Mouse (Mus musculus): ENCODE data around the gene Kcnab2. TPM values are rescaled to one million over a fixed set of nuclear protein-coding genes. Genes with fewer than 3 reads are reported as not detected.

The Kcnab2 gene
- polyA plus RNA-seq, 1 experiment, result 67.3 TPM

- H3K4me3 ChIP-seq (ENCODE audit: control insufficient read depth, insufficient read depth, low read length), result peak overlapping the region; percentile 78
- H3K36me3 ChIP-seq (ENCODE audit: control insufficient read depth, insufficient read depth, low read length), result no peaks in the 10 kb centered on the region
- H3K27me3 ChIP-seq (ENCODE audit: control insufficient read depth, insufficient read depth, low read length), result no peaks in the 10 kb centered on the region
- peak overlapping the region; percentile 85 for H3K27ac ChIP-seq (ENCODE audit: control insufficient read depth, insufficient read depth, low read length)
- DNase-seq, result peak; percentile 40
- peaks cover 36% of the 10 kb centered on the region for H3K4me1 ChIP-seq (replicated peaks; ENCODE audit: control insufficient read depth, insufficient read depth, low read length)
- 8% methylated on average over 22 of the region's 22 CpGs for WGBS
- TF ChIP-seq CTCF (IDR thresholded peaks at IDR 0.05; ENCODE audit: borderline replicate concordance, control insufficient read depth, extremely low read depth, insufficient read depth, low read length, poor library complexity), result no peak
Observed at GRCm38 (mm10) chr4:152447731-152448665, 29.7 kb downstream of the Kcnab2 start.

- Histone ChIP-seq H3K4me3 (ENCODE audit: control insufficient read depth, insufficient read depth, low read length) (peak overlapping the region; percentile 31), H3K27me3 (ENCODE audit: control insufficient read depth, insufficient read depth, low read length) (no peaks in the 10 kb centered on the region), H3K4me1 (replicated peaks; ENCODE audit: control insufficient read depth, insufficient read depth, low read length) (peaks cover 36% of the 10 kb centered on the region), H3K36me3 (ENCODE audit: control insufficient read depth, insufficient read depth, low read length) (no peaks in the 10 kb centered on the region), H3K27ac (ENCODE audit: control insufficient read depth, insufficient read depth, low read length) (peak overlapping the region; percentile 85)
- TF ChIP-seq POLR2A (IDR thresholded peaks at IDR 0.05; ENCODE audit: control insufficient read depth, extremely low read depth, insufficient read depth, low read length, poor library complexity) (0 out of 2 replicates have a peak, but pooled peaks have one; percentile 23), CTCF (IDR thresholded peaks at IDR 0.05; ENCODE audit: borderline replicate concordance, control insufficient read depth, extremely low read depth, insufficient read depth, low read length, poor library complexity) (0 out of 2 replicates have a peak, but pooled peaks have one; percentile 30)
- 12% methylated on average over 10 of the region's 10 CpGs for WGBS
- peak; percentile 78 for DNase-seq
Observed at GRCm38 (mm10) chr4:152446178-152446577, 31.5 kb downstream of the Kcnab2 start.

DNA sequence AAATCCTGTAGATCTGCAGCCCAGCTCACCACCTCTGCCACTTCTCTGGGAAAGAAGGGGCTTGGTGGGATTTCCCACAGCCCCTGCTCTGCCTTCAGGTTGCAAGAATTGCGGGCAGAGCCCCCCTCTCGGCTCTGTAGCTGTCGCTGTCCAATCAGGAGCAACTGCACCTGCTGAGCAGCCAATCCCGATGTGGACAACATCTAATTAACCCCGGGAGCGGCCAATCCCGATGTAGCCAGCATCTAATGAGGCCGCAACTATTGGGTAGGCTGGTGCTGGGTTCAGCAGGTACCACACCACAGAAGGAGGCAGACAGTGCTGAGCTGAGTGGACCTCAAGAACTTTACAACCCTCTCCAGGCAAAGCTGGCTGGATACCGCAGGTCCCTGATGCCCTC lies 36.1 kb downstream of the Kcnab2 start:
- no peak for DNase-seq
- Histone ChIP-seq H3K27me3 (ENCODE audit: control insufficient read depth, insufficient read depth, low read length) (no peaks in the 10 kb centered on the region), H3K27ac (ENCODE audit: control insufficient read depth, insufficient read depth, low read length) (no peak overlapping the region), H3K36me3 (ENCODE audit: control insufficient read depth, insufficient read depth, low read length) (no peaks in the 10 kb centered on the region), H3K4me3 (ENCODE audit: control insufficient read depth, insufficient read depth, low read length) (no peak overlapping the region), H3K4me1 (replicated peaks; ENCODE audit: control insufficient read depth, insufficient read depth, low read length) (peaks cover 19% of the 10 kb centered on the region)
- no peak for TF ChIP-seq POLR2A (IDR thresholded peaks at IDR 0.05; ENCODE audit: control insufficient read depth, extremely low read depth, insufficient read depth, low read length, poor library complexity)
- TF ChIP-seq CTCF (IDR thresholded peaks at IDR 0.05; ENCODE audit: borderline replicate concordance, control insufficient read depth, extremely low read depth, insufficient read depth, low read length, poor library complexity), result no peak
- 85% methylated on average over 9 of the region's 9 CpGs for WGBS

DNA sequence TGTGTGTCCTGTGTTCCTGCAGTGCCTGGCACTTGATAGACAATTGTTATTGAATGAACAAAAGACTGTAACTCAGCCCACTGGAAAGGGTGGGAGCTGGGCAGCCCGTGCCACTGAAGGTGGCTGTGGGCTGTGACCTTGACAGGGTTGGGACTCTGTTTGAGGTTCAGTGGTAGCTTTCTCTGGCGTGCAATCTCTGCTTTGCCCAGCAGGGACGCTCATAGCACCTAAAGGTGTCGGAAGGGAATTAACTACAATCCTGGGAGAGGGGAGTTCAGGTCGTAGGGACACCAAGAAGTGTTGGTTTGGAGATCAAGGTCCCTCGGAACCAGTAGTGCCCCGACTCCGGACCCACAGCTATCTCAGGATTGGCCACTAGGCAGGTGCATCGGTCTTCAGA lies 36.8 kb downstream of the Kcnab2 start:
- 94% methylated on average over 9 of the region's 9 CpGs for WGBS
- Histone ChIP-seq H3K4me1 (replicated peaks; ENCODE audit: control insufficient read depth, insufficient read depth, low read length) (peaks cover 14% of the 10 kb centered on the region), H3K4me3 (ENCODE audit: control insufficient read depth, insufficient read depth, low read length) (no peak overlapping the region), H3K27me3 (ENCODE audit: control insufficient read depth, insufficient read depth, low read length) (no peaks in the 10 kb centered on the region), H3K36me3 (ENCODE audit: control insufficient read depth, insufficient read depth, low read length) (no peaks in the 10 kb centered on the region), H3K27ac (ENCODE audit: control insufficient read depth, insufficient read depth, low read length) (no peak overlapping the region)
- no peak for TF ChIP-seq CTCF (IDR thresholded peaks at IDR 0.05; ENCODE audit: borderline replicate concordance, control insufficient read depth, extremely low read depth, insufficient read depth, low read length, poor library complexity)
- TF ChIP-seq POLR2A (IDR thresholded peaks at IDR 0.05; ENCODE audit: control insufficient read depth, extremely low read depth, insufficient read depth, low read length, poor library complexity), result no peak
- no peak for DNase-seq

DNA sequence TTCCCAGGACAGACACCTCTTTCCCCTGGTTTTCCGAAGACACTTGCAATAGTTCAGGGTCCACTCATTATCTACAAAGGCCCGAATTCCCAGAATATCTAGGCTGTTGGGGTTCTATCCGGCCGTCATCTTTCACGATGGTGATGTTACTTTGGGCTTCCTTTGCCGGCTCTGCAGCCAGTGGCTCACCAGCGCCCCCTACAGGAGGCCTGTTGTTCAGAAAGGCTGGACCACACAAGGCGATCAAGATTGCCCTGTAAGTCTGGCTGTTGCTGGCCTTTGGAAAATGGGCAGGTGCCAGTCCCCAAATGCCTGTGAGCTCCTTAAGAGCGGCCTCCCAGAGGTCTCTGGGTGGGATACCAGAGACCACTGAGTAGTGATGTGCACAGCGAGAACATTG lies 42.4 kb downstream of the Kcnab2 start:
- no peak overlapping the region for H3K4me3 ChIP-seq (ENCODE audit: control insufficient read depth, insufficient read depth, low read length)
- DNase-seq, result peak; percentile 58

GRCm38 (mm10) chr4:152434836-152435235 lies 42.8 kb downstream of the Kcnab2 start:
- no peak overlapping the region for H3K27ac ChIP-seq (ENCODE audit: control insufficient read depth, insufficient read depth, low read length)
- TF ChIP-seq CTCF (IDR thresholded peaks at IDR 0.05; ENCODE audit: borderline replicate concordance, control insufficient read depth, extremely low read depth, insufficient read depth, low read length, poor library complexity), result peak; percentile 64; the same call in 1 of the 2 replicates
- no peak for TF ChIP-seq POLR2A (IDR thresholded peaks at IDR 0.05; ENCODE audit: control insufficient read depth, extremely low read depth, insufficient read depth, low read length, poor library complexity)
- H3K4me3 ChIP-seq (ENCODE audit: control insufficient read depth, insufficient read depth, low read length), result no peak overlapping the region
- no peaks in the 10 kb centered on the region for H3K27me3 ChIP-seq (ENCODE audit: control insufficient read depth, insufficient read depth, low read length)
- no peaks in the 10 kb centered on the region for H3K4me1 ChIP-seq (replicated peaks; ENCODE audit: control insufficient read depth, insufficient read depth, low read length)
- no peaks in the 10 kb centered on the region for H3K36me3 ChIP-seq (ENCODE audit: control insufficient read depth, insufficient read depth, low read length)
- DNase-seq, result peak; percentile 65
- 71% methylated on average over 9 of the region's 9 CpGs for WGBS

More for the DNA sequence above, 42.4 kb downstream of the Kcnab2 start:
- Histone ChIP-seq H3K27me3 (ENCODE audit: control insufficient read depth, insufficient read depth, low read length) (no peaks in the 10 kb centered on the region), H3K4me1 (replicated peaks; ENCODE audit: control insufficient read depth, insufficient read depth, low read length) (no peaks in the 10 kb centered on the region), H3K36me3 (ENCODE audit: control insufficient read depth, insufficient read depth, low read length) (no peaks in the 10 kb centered on the region), H3K27ac (ENCODE audit: control insufficient read depth, insufficient read depth, low read length) (no peak overlapping the region)
- TF ChIP-seq CTCF (IDR thresholded peaks at IDR 0.05; ENCODE audit: borderline replicate concordance, control insufficient read depth, extremely low read depth, insufficient read depth, low read length, poor library complexity), result peak; percentile 89
- no peak for TF ChIP-seq POLR2A (IDR thresholded peaks at IDR 0.05; ENCODE audit: control insufficient read depth, extremely low read depth, insufficient read depth, low read length, poor library complexity)
- WGBS, result 63% methylated on average over 10 of the region's 10 CpGs
